ENCODE assay signal across 19 mouse cellular contexts in the genomic region with DNA sequence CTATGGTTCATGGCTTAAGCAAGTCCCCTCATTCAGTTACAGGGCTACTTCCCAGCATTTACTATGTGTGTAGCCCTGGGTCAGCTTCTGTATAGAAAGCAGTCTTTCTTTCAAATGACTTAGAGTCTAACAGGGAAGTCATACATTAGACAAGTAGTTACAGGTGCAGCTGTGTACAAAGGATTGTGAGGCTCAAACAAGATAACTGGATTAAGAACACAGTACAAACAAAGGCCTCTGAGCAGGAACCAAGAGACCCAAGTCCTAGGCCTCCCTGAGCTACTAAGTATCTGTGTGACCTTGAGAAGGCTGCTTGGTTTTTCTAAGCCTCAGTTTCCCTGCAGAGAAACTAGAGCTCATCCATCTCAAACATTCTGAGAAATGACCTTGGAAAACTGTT. TPM values are rescaled to one million over a fixed set of nuclear protein-coding genes. Genes with fewer than 3 reads are reported as not detected.
DNase-seq lines count a peak whose midpoint lies in the region; ATAC-seq and TF ChIP-seq lines count a peak whose summit lies in the region.
"Had no signal": no experiment of that assay in that cellular context is flagged by ENCODE, and none has a peak within 500 bp of the region (broad histone marks: within the 10 kb centered on the region; RNA-seq: fewer than 3 reads in every experiment).

No protein-coding gene starts in this region.

- H3K4me2 ChIP-seq in limb, embryonic 13.5 days (replicated peaks) = no peak overlapping the region
- H3K4me2 ChIP-seq in limb, embryonic 14.5 days (replicated peaks; ENCODE audit: low read depth, low read length, severe bottlenecking) = no peak overlapping the region
- no peak overlapping the region for H3K4me2 ChIP-seq in stomach, embryonic 16.5 days (ENCODE audit: low read depth, low read length)
- H3K4me2 ChIP-seq: embryonic facial prominence, embryonic 13.5 days; forebrain, embryonic 12.5 days; heart, embryonic 13.5 days; hindbrain, embryonic 14.5 days had no signal

- TF ChIP-seq POLR2A in kidney, adult 2 months (IDR thresholded peaks at IDR 0.05; ENCODE audit: low read depth, low read length) = no peak
- TF ChIP-seq POLR2A in limb, embryonic 14.5 days (IDR thresholded peaks at IDR 0.05; ENCODE audit: borderline replicate concordance, extremely low read depth, insufficient read depth, insufficient read length) = no peak

- no peak overlapping the region for H3K9ac ChIP-seq in limb, embryonic 13.5 days
- no peak overlapping the region for H3K9ac ChIP-seq in limb, embryonic 14.5 days (ENCODE audit: low read depth, low read length, severe bottlenecking)
- no peak overlapping the region for H3K9ac ChIP-seq in stomach, embryonic 16.5 days (ENCODE audit: low read length)
- H3K9ac ChIP-seq: embryonic facial prominence, embryonic 13.5 days; forebrain, embryonic 12.5 days; heart, embryonic 13.5 days; hindbrain, embryonic 14.5 days had no signal

- ATAC-seq in limb, embryonic 13.5 days (ENCODE audit: low FRiP score, low read depth) = no peak
- no peak for ATAC-seq in limb, embryonic 14.5 days (ENCODE audit: low FRiP score, low read depth)
- ATAC-seq in stomach, embryonic 16.5 days (ENCODE audit: insufficient read depth, low FRiP score) = peak; percentile 72; the same call in 1 of the 2 replicates
- ATAC-seq: forebrain, embryonic 16.5 days had no signal

- H3K27ac ChIP-seq in kidney, adult 2 months (ENCODE audit: insufficient read depth, low read depth, low read length) = peak overlapping the region; percentile 11
- peak overlapping the region; percentile 87; the same call in 1 of the 2 replicates for H3K27ac ChIP-seq in limb, embryonic 13.5 days
- peak overlapping the region; percentile 74; the same call in 1 of the 2 replicates for H3K27ac ChIP-seq in limb, embryonic 14.5 days (replicated peaks; ENCODE audit: low read depth, low read length)
- peak overlapping the region; percentile 73 for H3K27ac ChIP-seq in stomach, embryonic 16.5 days (ENCODE audit: low read length)
- H3K27ac ChIP-seq: forebrain, embryonic 12.5 days; heart, embryonic 13.5 days; hindbrain, embryonic 14.5 days had no signal

- H3K9me3 ChIP-seq in limb, embryonic 13.5 days = no peaks in the 10 kb centered on the region
- H3K9me3 ChIP-seq in limb, embryonic 14.5 days (ENCODE audit: control insufficient read depth, low read length) = no peaks in the 10 kb centered on the region
- H3K9me3 ChIP-seq in stomach, embryonic 16.5 days (replicated peaks; ENCODE audit: control insufficient read depth, low read length) = no peaks in the 10 kb centered on the region
- H3K9me3 ChIP-seq: embryonic facial prominence, embryonic 13.5 days; forebrain, embryonic 12.5 days; heart, embryonic 13.5 days had no signal

- H3K36me3 ChIP-seq in kidney, adult 2 months (ENCODE audit: control insufficient read depth, insufficient read depth, low read length) = no peaks in the 10 kb centered on the region
- no peaks in the 10 kb centered on the region; the same call in 1 of the 2 replicates for H3K36me3 ChIP-seq in limb, embryonic 13.5 days
- no peaks in the 10 kb centered on the region; the same call in 1 of the 2 replicates for H3K36me3 ChIP-seq in limb, embryonic 14.5 days (ENCODE audit: control insufficient read depth, insufficient read depth, low read length)
- H3K36me3 ChIP-seq in stomach, embryonic 16.5 days (ENCODE audit: control insufficient read depth, insufficient read depth, low read length) = no peaks in the 10 kb centered on the region
- H3K36me3 ChIP-seq: forebrain, embryonic 12.5 days had no signal

- DNase-seq in kidney, adult 2 months = no peak
- DNase-seq in kidney, adult 8-10 months = no peak
- no peak for DNase-seq in limb, embryonic 14.5 days (ENCODE audit: low spot score)
- DNase-seq in kidney, postnatal 36 days = no peak
- no peak for DNase-seq in neural tube, embryonic 10.5 days (ENCODE audit: extremely low spot score, low spot score)
- DNase-seq: adrenal gland, adult 2 months; adrenal gland, postnatal 25 days; cerebellum, adult 18-20 months; cerebellum, adult 9-11 months; cerebellum, postnatal 36 days; gastrocnemius, postnatal 25 days; heart, adult 11 months had no signal

- H3K4me3 ChIP-seq in kidney, adult 2 months (ENCODE audit: insufficient read depth, low read depth, low read length) = no peak overlapping the region
- H3K4me3 ChIP-seq in limb, embryonic 13.5 days = no peak overlapping the region
- no peak overlapping the region for H3K4me3 ChIP-seq in limb, embryonic 14.5 days (replicated peaks; ENCODE audit: low read length)
- H3K4me3 ChIP-seq in stomach, embryonic 16.5 days (replicated peaks; ENCODE audit: low read length) = no peak overlapping the region
- H3K4me3 ChIP-seq: embryonic facial prominence, embryonic 13.5 days; forebrain, embryonic 12.5 days; heart, embryonic 13.5 days had no signal

- no peak for TF ChIP-seq CTCF in kidney, adult 2 months (conservative IDR thresholded peaks at IDR 0.05; ENCODE audit: insufficient read depth, insufficient read length, low read depth, low read length)

- peaks cover 77% of the 10 kb centered on the region for H3K4me1 ChIP-seq in kidney, adult 2 months (ENCODE audit: control insufficient read depth, insufficient read depth, low read length)
- peaks cover 56% of the 10 kb centered on the region for H3K4me1 ChIP-seq in limb, embryonic 13.5 days
- H3K4me1 ChIP-seq in limb, embryonic 14.5 days (ENCODE audit: control insufficient read depth, insufficient read depth, low read length) = peaks cover 22% of the 10 kb centered on the region
- H3K4me1 ChIP-seq in stomach, embryonic 16.5 days (ENCODE audit: control insufficient read depth, insufficient read depth, low read length) = peaks cover 36% of the 10 kb centered on the region

- H3K27me3 ChIP-seq in kidney, adult 2 months (replicated peaks; ENCODE audit: control insufficient read depth, insufficient read depth, low read length) = no peaks in the 10 kb centered on the region
- H3K27me3 ChIP-seq in limb, embryonic 13.5 days = no peaks in the 10 kb centered on the region
- no peaks in the 10 kb centered on the region for H3K27me3 ChIP-seq in limb, embryonic 14.5 days (ENCODE audit: control insufficient read depth, insufficient read depth, low read length)
- no peaks in the 10 kb centered on the region for H3K27me3 ChIP-seq in stomach, embryonic 16.5 days (ENCODE audit: control insufficient read depth, insufficient read depth, low read length)
- H3K27me3 ChIP-seq: embryonic facial prominence, embryonic 13.5 days; forebrain, embryonic 12.5 days; heart, embryonic 13.5 days had no signal

RNA-seq across cellular contexts. Expression of a gene that starts 6.8 kb away (rescaled TPM):
- 91.4 and 115 TPM in 2 replicates for polyA plus RNA-seq in kidney, adult 2 months (2012; rRNA removed)
- polyA plus RNA-seq in limb, embryonic 13.5 days (2015; fragmentation: Nextera tagmentation; extraction: Ambion mirVana) = 40.2 and 42.3 TPM in 2 replicates
- polyA plus RNA-seq in limb, embryonic 14.5 days (2012; rRNA removed) = 66.3 and 79.5 TPM in 2 replicates
- 37.6 and 38.8 TPM in 2 replicates for polyA plus RNA-seq in limb, embryonic 14.5 days (2014; fragmentation: Nextera tagmentation; extraction: Ambion mirVana)
- polyA plus RNA-seq in stomach, embryonic 16.5 days (2015; fragmentation: Nextera tagmentation; extraction: Ambion mirVana) = 36.5 and 36.9 TPM in 2 replicates

RNA-seq across cellular contexts. Expression of a gene that starts 24.6 kb away (rescaled TPM):
- 15.8 and 16.3 TPM in 2 replicates for polyA plus RNA-seq in kidney, adult 2 months (2012; rRNA removed)
- 4.5 and 4.7 TPM in 2 replicates for polyA plus RNA-seq in limb, embryonic 13.5 days (2015; fragmentation: Nextera tagmentation; extraction: Ambion mirVana)
- polyA plus RNA-seq in limb, embryonic 14.5 days (2012; rRNA removed) = 10.6 and 12.4 TPM in 2 replicates
- 10.3 and 13.9 TPM in 2 replicates for polyA plus RNA-seq in limb, embryonic 14.5 days (2014; fragmentation: Nextera tagmentation; extraction: Ambion mirVana)
- polyA plus RNA-seq in stomach, embryonic 16.5 days (2015; fragmentation: Nextera tagmentation; extraction: Ambion mirVana) = 6.0 and 8.7 TPM in 2 replicates

RNA-seq across cellular contexts. Expression of a gene that starts 33.3 kb away (rescaled TPM):
- 21.0 and 21.1 TPM in 2 replicates for polyA plus RNA-seq in kidney, adult 2 months (2012; rRNA removed)
- 57.0 and 65.7 TPM in 2 replicates for polyA plus RNA-seq in limb, embryonic 13.5 days (2015; fragmentation: Nextera tagmentation; extraction: Ambion mirVana)
- 67.5 and 73.4 TPM in 2 replicates for polyA plus RNA-seq in limb, embryonic 14.5 days (2012; rRNA removed)
- polyA plus RNA-seq in limb, embryonic 14.5 days (2014; fragmentation: Nextera tagmentation; extraction: Ambion mirVana) = 54.7 and 62.2 TPM in 2 replicates
- polyA plus RNA-seq in stomach, embryonic 16.5 days (2015; fragmentation: Nextera tagmentation; extraction: Ambion mirVana) = 40.5 and 41.4 TPM in 2 replicates

RNA-seq across cellular contexts. Expression of a gene that starts 33.3 kb away (rescaled TPM):
- 9.6 and 12.1 TPM in 2 replicates for polyA plus RNA-seq in kidney, adult 2 months (2012; rRNA removed)
- polyA plus RNA-seq in limb, embryonic 13.5 days (2015; fragmentation: Nextera tagmentation; extraction: Ambion mirVana) = 9.5 and 10.3 TPM in 2 replicates
- 26.1 and 28.4 TPM in 2 replicates for polyA plus RNA-seq in limb, embryonic 14.5 days (2012; rRNA removed)
- 6.6 and 7.6 TPM in 2 replicates for polyA plus RNA-seq in limb, embryonic 14.5 days (2014; fragmentation: Nextera tagmentation; extraction: Ambion mirVana)
- polyA plus RNA-seq in stomach, embryonic 16.5 days (2015; fragmentation: Nextera tagmentation; extraction: Ambion mirVana) = 5.7 and 5.8 TPM in 2 replicates

RNA-seq across cellular contexts. Expression of a gene that starts 42.8 kb away (rescaled TPM):
- polyA plus RNA-seq in kidney, adult 2 months (2012; rRNA removed) = 0.07 and 0.20 TPM in 2 replicates
- 0.06 TPM in 1 of 2 replicates, not detected in the other for polyA plus RNA-seq in limb, embryonic 13.5 days (2015; fragmentation: Nextera tagmentation; extraction: Ambion mirVana)
- polyA plus RNA-seq in limb, embryonic 14.5 days (2012; rRNA removed) = 0.26 and 0.33 TPM in 2 replicates
- 0.17 and 0.18 TPM in 2 replicates for polyA plus RNA-seq in limb, embryonic 14.5 days (2014; fragmentation: Nextera tagmentation; extraction: Ambion mirVana)
- polyA plus RNA-seq in stomach, embryonic 16.5 days (2015; fragmentation: Nextera tagmentation; extraction: Ambion mirVana) = 0.14 and 0.32 TPM in 2 replicates
- polyA plus RNA-seq: embryonic facial prominence, embryonic 13.5 days; forebrain, embryonic 12.5 days; forebrain, embryonic 16.5 days; heart, embryonic 13.5 days; hindbrain, embryonic 14.5 days had no signal

Comparison
In these comparisons a context has a peak if more than half of its experiments do, and no peak if none do; other contexts are left out.
1. H3K27ac ChIP-seq: peak in every context shown above with its lines; median percentile 87 in limb, embryonic 13.5 days; 74 in limb, embryonic 14.5 days; 73 in stomach, embryonic 16.5 days; 11 in kidney, adult 2 months.